Mouse (Mus musculus) forebrain, embryonic 14.5 days (tissue): ENCODE data around the gene Ifnab. TPM values are rescaled to one million over a fixed set of nuclear protein-coding genes. Genes with fewer than 3 reads are reported as not detected.
A peak's percentile ranks its signal among the peaks of the same experiment; 100 is the strongest.

Experiments
- ATAC-seq: fragments of 200-750 bp; cut with Nextera tagmentation; 2 replicates; pipeline ENCODE4 v1.8.0; 2017; ENCODE audit warnings: mild to moderate bottlenecking, moderate library complexity
- DNase-seq: peaks from one replicate; pipeline ENCODE4 v3.0.0-alpha.2; 2015; ENCODE audit warnings: low spot score
- H3K27ac ChIP-seq: fragments of 300-500 bp; sonication (generic); 2 replicates; pipeline ENCODE4 v1.5.1; 2014; ENCODE audit warnings: low read depth, mild to moderate bottlenecking, control low read depth, low read length, moderate library complexity
- H3K27me3 ChIP-seq: fragments of 300-500 bp; sonication (generic); replicated peaks from 2 replicates; pipeline ENCODE4 v1.6.1; 2014; ENCODE audit warnings: low read length, control low read depth, mixed read lengths; ENCODE audit not compliant: control insufficient read depth, insufficient read depth
- H3K36me3 ChIP-seq: fragments of 300-500 bp; sonication (generic); 2 replicates; pipeline ENCODE4 v1.6.1; 2014; ENCODE audit warnings: low read length, control low read depth; ENCODE audit not compliant: control insufficient read depth, insufficient read depth
- H3K4me1 ChIP-seq: fragments of 300-500 bp; sonication (generic); 2 replicates; pipeline ENCODE4 v1.6.1; 2014; ENCODE audit warnings: antibody characterized with exemption, low read length, control low read depth; ENCODE audit not compliant: control insufficient read depth, insufficient read depth
- H3K4me2 ChIP-seq: fragments of 300-500 bp; sonication (generic); 2 replicates; pipeline ENCODE4 v1.6.1; 2014; ENCODE audit warnings: mild to moderate bottlenecking, control low read depth, low read length
- H3K4me3 ChIP-seq: fragments of 300-500 bp; sonication (generic); 2 replicates; pipeline ENCODE4 v1.5.1; 2014; ENCODE audit warnings: low read depth, low read length, control low read depth
- H3K9ac ChIP-seq: fragments of 300-500 bp; sonication (generic); 2 replicates; pipeline ENCODE4 v1.6.1; 2014; ENCODE audit warnings: mild to moderate bottlenecking, low read length, control low read depth, moderate library complexity
- H3K9me3 ChIP-seq: fragments of 300-500 bp; sonication (generic); replicated peaks from 2 replicates; pipeline ENCODE4 v1.6.1; 2016; ENCODE audit warnings: low read length, control low read depth, mixed read lengths; ENCODE audit not compliant: control insufficient read depth
- WGBS: fragments of 180-500 bp; shearing (Covaris S2); extraction: QIAGEN DNeasy Blood & Tissue Kit; methylation state at CpG from one replicate; pipeline ENCODE4 v1.1.7; 2014; 5-methylcytosine and 5-hydroxymethylcytosine counted together
- polyA plus RNA-seq: library from polyadenylated mRNA; unstranded; fragments of >200 nt; fragmentation: Nextera tagmentation; extraction: Ambion mirVana; gene quantifications from 2 replicates; pipeline ENCODE4 v1.2.1, GENCODE M21; 2014

Ifnab gene
- polyA plus RNA-seq, 1 experiment from 2014 or later = not detected

DNA sequence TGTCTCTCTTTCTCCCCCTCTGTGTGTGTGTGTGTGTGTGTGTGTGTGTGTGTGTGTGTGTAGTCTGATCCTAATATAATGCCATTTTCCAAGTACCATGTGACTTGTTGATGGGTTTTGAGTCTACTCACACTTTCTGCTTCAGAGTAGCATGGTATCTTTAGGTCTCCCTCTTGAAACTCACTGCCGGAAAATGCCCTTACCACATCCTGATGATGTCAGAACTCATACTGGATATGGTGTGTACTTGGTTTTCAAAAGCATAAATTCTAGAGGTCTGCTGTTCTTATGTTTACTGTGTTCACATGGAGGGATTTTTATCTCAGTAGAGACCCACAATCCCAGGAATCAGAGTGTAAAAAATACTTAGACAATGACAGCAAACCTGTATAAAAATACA is 1.4 kb upstream of the Ifnab start:
- H3K4me1 ChIP-seq = no peaks in the 10 kb centered on the region
- WGBS = 91% methylated on average over 1 of the region's 1 CpGs
- ATAC-seq = no peak

DNA sequence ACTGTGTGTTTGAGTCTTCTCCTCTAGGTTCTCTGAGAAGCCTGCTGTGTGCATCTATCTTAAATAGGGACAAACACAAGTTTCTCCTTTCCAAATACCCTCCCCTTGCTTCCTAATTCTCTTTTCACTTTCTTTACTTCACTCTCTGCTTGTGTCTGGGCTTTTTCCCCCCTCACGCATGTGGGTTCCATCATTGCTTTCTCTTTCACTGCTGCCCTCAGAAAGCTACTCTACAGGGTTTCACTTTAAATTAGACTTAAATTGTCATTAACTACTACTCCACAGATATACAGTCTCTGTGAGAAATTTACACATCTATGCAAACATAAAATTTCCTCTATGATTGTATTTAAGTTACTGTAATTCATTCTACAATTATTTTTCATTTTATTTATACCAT is 7.3 kb downstream of the Ifnab start, which contains the start of gene Ifna2:
Gene Ifna2, minus strand, starts transcription at position 101 of the 400 bp plus-strand sequence.
- Histone ChIP-seq H3K36me3 (no peaks in the 10 kb centered on the region), H3K4me2 (no peak within 1 kb of the TSS), H3K4me1 (no peaks in the 10 kb centered on the region), H3K4me3 (no peak within 1 kb of the TSS), H3K27ac (no peak within 1 kb of the TSS), H3K9me3 (no peaks in the 10 kb centered on the region), H3K9ac (no peak within 1 kb of the TSS), H3K27me3 (no peaks in the 10 kb centered on the region)
- WGBS = 85% methylated on average over 1 of the region's 1 CpGs
- DNase-seq (no peak), ATAC-seq (no peak)

More for the DNA sequence above, 1.4 kb upstream of the Ifnab start:
- Histone ChIP-seq H3K27ac (no peak overlapping the region), H3K9me3 (no peaks in the 10 kb centered on the region), H3K4me3 (no peak overlapping the region), H3K4me2 (no peak overlapping the region), H3K36me3 (no peaks in the 10 kb centered on the region), H3K27me3 (no peaks in the 10 kb centered on the region), H3K9ac (no peak overlapping the region)
- DNase-seq = no peak

DNA sequence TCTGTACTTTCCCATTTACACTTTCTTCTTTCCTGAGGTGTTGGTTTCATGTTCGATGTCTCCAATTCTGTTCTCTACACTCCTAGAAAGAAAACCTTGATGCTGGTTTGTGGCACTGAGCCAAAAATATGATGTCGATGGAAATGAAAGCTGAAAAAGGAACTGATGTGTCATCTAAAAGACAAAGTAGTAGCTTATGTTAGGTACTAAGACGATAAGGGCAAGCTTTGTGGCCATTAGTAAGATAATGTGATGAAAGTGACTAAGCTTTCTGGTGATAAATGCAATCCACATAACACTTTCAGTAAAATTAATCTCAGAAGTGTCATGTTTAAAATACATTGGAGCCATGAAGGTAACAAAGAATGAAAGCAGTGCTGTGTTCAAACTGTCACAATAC is 9.8 kb downstream of the Ifnab start:
- Histone ChIP-seq H3K4me2 (no peak overlapping the region), H3K9ac (no peak overlapping the region), H3K9me3 (no peaks in the 10 kb centered on the region), H3K27ac (no peak overlapping the region), H3K4me3 (no peak overlapping the region), H3K27me3 (no peaks in the 10 kb centered on the region), H3K36me3 (no peaks in the 10 kb centered on the region), H3K4me1 (no peaks in the 10 kb centered on the region)
- DNase-seq = no peak
- ATAC-seq = no peak
- WGBS = 83% methylated on average over 3 of the region's 3 CpGs

DNA sequence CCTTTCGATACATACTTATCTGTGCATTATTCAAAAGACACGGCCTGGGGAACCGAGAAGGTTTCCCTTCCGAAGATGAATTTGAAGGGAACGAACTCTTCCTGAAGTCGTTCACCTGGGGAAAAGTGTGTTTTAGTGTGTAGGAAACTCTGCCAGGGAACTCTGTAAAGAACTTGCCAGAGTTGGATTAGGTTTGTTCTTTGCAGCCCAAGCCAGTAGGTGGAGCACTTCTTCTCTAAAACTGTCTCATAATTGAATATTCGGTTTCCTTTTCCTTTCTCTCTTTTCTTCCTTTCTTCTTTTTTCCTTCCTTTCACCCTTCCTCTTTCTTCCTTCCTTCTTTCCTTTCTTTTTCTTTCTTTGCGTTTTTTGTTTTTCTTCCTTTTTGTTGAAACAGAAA is 10.8 kb downstream of the Ifnab start:
- Histone ChIP-seq H3K9me3 (no peaks in the 10 kb centered on the region), H3K4me3 (no peak overlapping the region), H3K27ac (no peak overlapping the region), H3K4me1 (no peaks in the 10 kb centered on the region), H3K9ac (no peak overlapping the region), H3K4me2 (no peak overlapping the region), H3K36me3 (no peaks in the 10 kb centered on the region), H3K27me3 (no peaks in the 10 kb centered on the region)
- WGBS = 53% methylated on average over 8 of the region's 8 CpGs
- ATAC-seq (no peak), DNase-seq (peak; percentile 64)

DNA sequence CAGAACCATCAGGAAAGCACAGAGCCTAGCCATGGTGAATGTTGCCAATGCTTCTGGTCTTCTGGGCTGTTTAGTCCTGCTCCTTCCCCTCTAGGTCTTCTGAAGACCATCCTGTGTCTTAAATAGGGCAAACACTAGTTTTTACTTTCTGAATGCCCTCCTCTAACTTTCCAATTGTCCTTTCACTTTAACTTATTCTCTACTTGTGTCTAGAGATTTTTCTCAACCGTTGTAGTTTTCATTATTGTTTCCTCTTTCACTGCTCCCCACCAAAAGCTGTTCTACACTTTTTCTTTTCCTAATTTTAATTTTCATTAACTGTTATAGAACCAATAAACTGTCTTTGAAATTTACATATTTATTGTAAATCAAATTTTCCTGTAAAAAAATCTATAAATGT is 14.3 kb downstream of the Ifnab start, which contains the start of gene Ifna16:
Gene Ifna16, minus strand, starts transcription at position 101 of the 400 bp plus-strand sequence.
- WGBS = 90% methylated on average over 1 of the region's 1 CpGs
- no peaks in the 10 kb centered on the region for H3K4me1 ChIP-seq

DNA sequence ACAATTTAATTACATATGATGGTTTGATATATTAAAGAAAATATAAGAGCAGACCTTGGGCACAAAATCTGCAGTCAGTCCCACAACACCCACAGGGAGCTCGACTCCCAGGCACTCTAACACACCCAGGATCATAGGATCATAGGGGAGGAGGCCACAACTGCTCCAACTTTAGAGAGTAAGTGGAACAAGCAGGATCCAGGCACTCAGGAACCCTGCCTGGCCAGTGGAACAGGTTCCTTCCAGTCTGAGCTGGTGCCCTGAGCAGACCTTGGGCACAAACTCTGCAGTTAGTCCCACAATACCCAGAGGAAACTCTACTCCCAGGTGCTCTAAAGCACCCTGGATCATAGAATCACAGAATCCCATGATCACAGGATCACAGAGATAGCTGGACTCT is 35.7 kb downstream of the Ifnab start:
- Histone ChIP-seq H3K4me3 (no peak overlapping the region), H3K27me3 (no peaks in the 10 kb centered on the region), H3K9ac (no peak overlapping the region), H3K4me2 (no peak overlapping the region), H3K36me3 (no peaks in the 10 kb centered on the region), H3K27ac (no peak overlapping the region), H3K4me1 (no peaks in the 10 kb centered on the region), H3K9me3 (no peaks in the 10 kb centered on the region)
- DNase-seq (no peak), ATAC-seq (no peak)
- 52% methylated on average over 1 of the region's 1 CpGs for whole genome bisulfite sequencing

More for the DNA sequence above, 14.3 kb downstream of the Ifnab start, which contains the start of gene Ifna16:
- H3K36me3 ChIP-seq = no peaks in the 10 kb centered on the region
- H3K4me2 ChIP-seq = no peak within 1 kb of the TSS
- ATAC-seq = no peak
- H3K9ac ChIP-seq = no peak within 1 kb of the TSS
- no peak within 1 kb of the TSS for H3K4me3 ChIP-seq
- DNase-seq = no peak
- H3K27me3 ChIP-seq = no peaks in the 10 kb centered on the region
- H3K27ac ChIP-seq = no peak within 1 kb of the TSS
- no peaks in the 10 kb centered on the region for H3K9me3 ChIP-seq

DNA sequence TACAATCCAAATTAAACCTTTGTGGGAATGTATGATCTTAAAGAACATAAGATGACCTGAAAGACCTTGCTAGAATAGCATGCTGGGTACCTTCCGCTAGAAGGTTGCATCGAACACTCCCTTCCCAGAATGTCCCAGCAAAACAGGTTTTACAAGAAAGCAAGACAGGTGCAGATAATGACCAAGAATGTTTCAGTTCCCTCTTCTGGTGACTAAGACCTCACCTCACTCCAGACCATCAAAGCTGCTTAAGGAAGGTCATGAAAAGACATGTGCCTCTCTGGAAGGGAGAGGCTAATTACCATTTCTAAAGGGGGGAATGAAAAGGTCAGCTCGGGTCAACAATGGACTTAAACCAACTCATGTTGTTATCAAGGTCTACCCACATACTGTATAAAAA is 37.5 kb downstream of the Ifnab start:
- ATAC-seq = no peak

DNA sequence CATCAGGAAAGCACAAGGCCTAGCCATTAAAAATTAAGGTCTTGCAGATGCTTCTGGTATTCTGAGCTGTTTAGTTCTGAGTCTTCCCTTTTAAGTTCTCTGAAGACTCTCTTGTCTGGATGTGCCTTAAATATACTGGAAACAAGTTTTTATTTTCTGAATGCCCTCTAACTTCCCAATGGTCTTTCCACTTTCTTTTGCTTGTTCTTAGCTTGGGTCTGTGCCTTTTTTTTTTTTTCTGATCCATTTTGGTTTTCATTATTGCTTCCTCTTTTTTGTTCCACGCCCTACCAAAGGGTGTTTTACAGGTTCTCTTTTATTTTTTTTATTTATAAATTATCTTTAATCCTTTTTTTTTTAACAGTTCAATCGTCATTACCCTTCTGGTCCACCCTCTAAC is 46.8 kb downstream of the Ifnab start, which contains the start of gene Ifna13:
Gene Ifna13, minus strand, starts transcription at position 101 of the 400 bp plus-strand sequence.
- WGBS = 49% methylated on average over 2 of the region's 2 CpGs
- no peaks in the 10 kb centered on the region for H3K36me3 ChIP-seq
- H3K4me2 ChIP-seq = no peak within 1 kb of the TSS
- H3K4me3 ChIP-seq = no peak within 1 kb of the TSS
- H3K9ac ChIP-seq = no peak within 1 kb of the TSS
- H3K9me3 ChIP-seq = no peaks in the 10 kb centered on the region
- DNase-seq (no peak), ATAC-seq (no peak)
- H3K27ac ChIP-seq = no peak within 1 kb of the TSS
- H3K27me3 ChIP-seq = no peaks in the 10 kb centered on the region
- no peaks in the 10 kb centered on the region for H3K4me1 ChIP-seq

More for the DNA sequence above, 37.5 kb downstream of the Ifnab start:
- H3K4me3 ChIP-seq = no peak overlapping the region
- H3K27me3 ChIP-seq = no peaks in the 10 kb centered on the region
- no peak overlapping the region for H3K27ac ChIP-seq
- H3K9me3 ChIP-seq = no peaks in the 10 kb centered on the region
- no peak overlapping the region for H3K9ac ChIP-seq
- WGBS = 70% methylated on average over 3 of the region's 3 CpGs
- no peaks in the 10 kb centered on the region for H3K36me3 ChIP-seq
- no peak for DNase-seq
- no peaks in the 10 kb centered on the region for H3K4me1 ChIP-seq
- H3K4me2 ChIP-seq = no peak overlapping the region

DNA sequence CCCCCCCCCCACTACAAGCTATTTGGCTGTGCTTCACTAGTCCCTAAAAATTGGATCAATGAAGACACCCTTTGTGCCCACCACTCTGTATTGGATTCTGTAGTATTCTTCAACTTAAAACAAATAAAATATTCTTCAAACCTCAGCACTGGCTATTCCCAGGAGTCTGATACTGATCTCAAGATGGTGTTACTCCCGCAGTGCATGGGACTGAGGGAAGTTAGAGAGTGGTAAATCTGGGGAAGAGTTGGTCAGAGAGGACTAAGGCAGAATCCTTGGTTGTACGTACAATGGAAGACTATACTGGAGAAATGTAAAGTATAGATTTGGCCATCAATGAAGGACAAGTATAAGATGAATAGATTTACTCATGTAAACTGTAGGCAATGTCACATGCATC is 48.6 kb downstream of the Ifnab start:
- ATAC-seq (no peak), DNase-seq (peak; percentile 11)
- Histone ChIP-seq H3K4me2 (no peak overlapping the region), H3K36me3 (no peaks in the 10 kb centered on the region), H3K4me1 (no peaks in the 10 kb centered on the region), H3K27ac (no peak overlapping the region), H3K27me3 (no peaks in the 10 kb centered on the region), H3K9ac (no peak overlapping the region), H3K4me3 (no peak overlapping the region), H3K9me3 (no peaks in the 10 kb centered on the region)
- WGBS = 35% methylated on average over 2 of the region's 2 CpGs
